Mouse (Mus musculus) forebrain, embryonic 16.5 days (tissue): ENCODE data around the gene Setd7. TPM values are rescaled to one million over a fixed set of nuclear protein-coding genes. Genes with fewer than 3 reads are reported as not detected.

Experiments
- ATAC-seq: fragments of 200-750 bp; cut with Nextera tagmentation; 2 replicates; pipeline ENCODE4 v1.8.0; 2017; ENCODE audit warnings: mild to moderate bottlenecking, moderate library complexity
- H3K27ac ChIP-seq: fragments of 300-500 bp; sonication (generic); 2 replicates; pipeline ENCODE4 v1.5.1; 2014; ENCODE audit warnings: low read length, control low read depth
- H3K27me3 ChIP-seq: fragments of 300-500 bp; sonication (generic); replicated peaks from 2 replicates; pipeline ENCODE4 v1.6.1; 2014; ENCODE audit warnings: low read length; ENCODE audit not compliant: control insufficient read depth, insufficient read depth
- H3K36me3 ChIP-seq: fragments of 300-500 bp; sonication (generic); 2 replicates; pipeline ENCODE4 v1.6.1; 2014; ENCODE audit not compliant: control insufficient read depth, insufficient read depth
- H3K4me1 ChIP-seq: fragments of 300-500 bp; sonication (generic); replicated peaks from 2 replicates; pipeline ENCODE4 v1.6.1; 2014; ENCODE audit warnings: low read length; ENCODE audit not compliant: control insufficient read depth, insufficient read depth
- H3K4me2 ChIP-seq: fragments of 300-500 bp; sonication (generic); 2 replicates; pipeline ENCODE4 v1.6.1; 2014; ENCODE audit warnings: mild to moderate bottlenecking, low read length, control low read depth
- H3K4me3 ChIP-seq: fragments of 300-500 bp; sonication (generic); replicated peaks from 2 replicates; pipeline ENCODE4 v1.5.1; 2014; ENCODE audit warnings: mild to moderate bottlenecking, low read length, control low read depth
- H3K9ac ChIP-seq: fragments of 300-500 bp; sonication (generic); replicated peaks from 2 replicates; pipeline ENCODE4 v1.6.1; 2014; ENCODE audit warnings: low read depth, low read length, control low read depth
- H3K9me3 ChIP-seq: fragments of 300-500 bp; sonication (generic); 2 replicates; pipeline ENCODE4 v1.6.1; 2016; ENCODE audit warnings: low read length; ENCODE audit not compliant: control insufficient read depth
- WGBS: fragments of 180-500 bp; shearing (Covaris S2); extraction: QIAGEN DNeasy Blood & Tissue Kit; methylation state at CpG from one replicate; pipeline ENCODE4 v1.1.7; 2014; 5-methylcytosine and 5-hydroxymethylcytosine counted together
- polyA plus RNA-seq: library from polyadenylated mRNA; unstranded; fragments of >200 nt; fragmentation: Nextera tagmentation; extraction: Ambion mirVana; gene quantifications from 2 replicates; pipeline ENCODE4 v1.2.1, GENCODE M21; 2015

Setd7 gene
- polyA plus RNA-seq, 1 experiment from 2014 or later = 4.5 TPM

DNA sequence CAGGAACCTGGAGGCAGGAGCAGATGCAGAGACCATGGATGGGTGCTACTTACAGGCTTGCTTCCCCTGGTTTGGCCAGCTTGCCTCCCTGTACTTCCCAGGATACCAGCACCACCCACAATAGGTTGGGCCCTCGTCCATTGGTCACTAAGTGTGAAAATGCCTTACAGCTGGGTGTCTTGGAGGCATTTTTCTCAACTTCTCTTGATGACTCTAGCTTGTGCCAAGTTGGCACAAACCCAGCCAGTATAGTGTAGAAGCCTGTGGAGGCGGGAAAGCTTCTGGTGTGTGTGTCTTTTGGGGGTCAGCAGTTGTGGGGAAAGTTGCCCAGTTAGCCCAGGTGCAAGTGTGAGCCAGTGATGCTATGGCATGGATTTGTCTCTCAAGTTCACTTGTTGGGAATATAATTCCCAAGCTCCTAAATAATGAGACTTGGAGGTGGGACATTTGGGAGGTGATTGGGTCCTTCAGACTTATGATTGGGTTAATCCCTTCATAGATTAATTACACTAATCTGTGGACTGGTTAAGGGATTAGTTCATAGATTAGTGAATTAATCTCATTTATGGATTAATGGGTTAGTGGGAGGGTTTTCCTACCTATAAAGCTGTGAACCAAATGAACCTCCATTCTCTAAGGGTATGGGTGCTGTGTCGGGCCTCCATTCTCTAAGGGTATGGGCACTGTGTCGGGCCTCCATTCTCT, 74.0 kb downstream of the Setd7 start:
- Histone ChIP-seq H3K27ac (no peak overlapping the region), H3K9me3 (no peaks in the 10 kb centered on the region), H3K4me2 (no peak overlapping the region), H3K36me3 (no peaks in the 10 kb centered on the region), H3K4me1 (peaks cover 33% of the 10 kb centered on the region), H3K9ac (no peak overlapping the region), H3K4me3 (no peak overlapping the region), H3K27me3 (no peaks in the 10 kb centered on the region)
- WGBS = 66% methylated on average over 4 of the region's 4 CpGs
- ATAC-seq = no peak

DNA sequence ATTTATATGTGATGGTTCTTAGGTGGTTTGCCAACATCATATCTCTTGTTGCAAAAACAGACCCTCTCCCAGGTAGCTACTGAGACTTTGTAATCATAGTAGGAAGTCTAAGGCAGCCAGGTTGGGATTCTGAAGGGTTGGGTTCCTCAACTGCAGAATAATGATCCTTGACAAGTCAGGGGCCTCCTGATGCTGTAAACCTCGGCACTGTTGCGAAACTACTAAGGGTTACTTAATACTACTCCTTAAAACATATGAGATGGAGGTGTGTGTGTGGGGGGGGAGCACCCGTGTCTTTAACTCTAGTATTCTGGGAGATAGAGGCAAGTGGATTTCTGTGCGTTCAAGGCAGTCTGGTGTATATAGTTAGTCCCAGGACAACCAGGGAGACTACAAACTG, 75.3 kb downstream of the Setd7 start:
- Histone ChIP-seq H3K4me1 (peaks cover 30% of the 10 kb centered on the region), H3K27me3 (no peaks in the 10 kb centered on the region), H3K4me3 (peak overlapping the region; percentile 52), H3K4me2 (peak overlapping the region; percentile 84), H3K36me3 (no peaks in the 10 kb centered on the region), H3K9ac (no peak overlapping the region), H3K9me3 (no peaks in the 10 kb centered on the region), H3K27ac (no peak overlapping the region)
- ATAC-seq = no peak
- 79% methylated on average over 4 of the region's 4 CpGs for WGBS

DNA sequence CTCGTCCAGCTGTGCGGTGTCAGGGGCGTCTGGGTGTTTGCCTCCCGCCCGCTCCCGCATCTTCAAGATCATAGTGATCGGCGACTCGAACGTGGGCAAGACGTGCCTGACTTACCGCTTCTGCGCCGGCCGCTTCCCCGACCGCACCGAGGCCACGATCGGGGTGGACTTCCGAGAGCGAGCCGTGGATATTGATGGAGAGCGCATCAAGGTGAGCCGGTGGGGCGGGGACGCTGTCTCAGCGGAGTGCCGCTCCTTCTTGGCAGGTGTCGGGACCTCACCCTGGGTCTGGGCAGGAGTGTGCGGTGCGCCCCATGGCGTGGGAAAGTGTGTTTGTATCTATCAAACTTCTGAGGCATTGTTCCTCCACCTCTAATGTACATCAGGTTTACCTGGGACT, 76.3 kb downstream of the Setd7 start:
- H3K27ac ChIP-seq = peak overlapping the region; percentile 96
- peak overlapping the region; percentile 84 for H3K4me2 ChIP-seq
- WGBS = 0% methylated on average over 33 of the region's 33 CpGs
- peak overlapping the region; percentile 52 for H3K4me3 ChIP-seq
- ATAC-seq = no peak; the same call in none of the 2 replicates
- no peaks in the 10 kb centered on the region for H3K9me3 ChIP-seq
- no peaks in the 10 kb centered on the region for H3K27me3 ChIP-seq
- no peaks in the 10 kb centered on the region for H3K36me3 ChIP-seq
- peaks cover 28% of the 10 kb centered on the region for H3K4me1 ChIP-seq
- peak overlapping the region; percentile 88 for H3K9ac ChIP-seq

DNA sequence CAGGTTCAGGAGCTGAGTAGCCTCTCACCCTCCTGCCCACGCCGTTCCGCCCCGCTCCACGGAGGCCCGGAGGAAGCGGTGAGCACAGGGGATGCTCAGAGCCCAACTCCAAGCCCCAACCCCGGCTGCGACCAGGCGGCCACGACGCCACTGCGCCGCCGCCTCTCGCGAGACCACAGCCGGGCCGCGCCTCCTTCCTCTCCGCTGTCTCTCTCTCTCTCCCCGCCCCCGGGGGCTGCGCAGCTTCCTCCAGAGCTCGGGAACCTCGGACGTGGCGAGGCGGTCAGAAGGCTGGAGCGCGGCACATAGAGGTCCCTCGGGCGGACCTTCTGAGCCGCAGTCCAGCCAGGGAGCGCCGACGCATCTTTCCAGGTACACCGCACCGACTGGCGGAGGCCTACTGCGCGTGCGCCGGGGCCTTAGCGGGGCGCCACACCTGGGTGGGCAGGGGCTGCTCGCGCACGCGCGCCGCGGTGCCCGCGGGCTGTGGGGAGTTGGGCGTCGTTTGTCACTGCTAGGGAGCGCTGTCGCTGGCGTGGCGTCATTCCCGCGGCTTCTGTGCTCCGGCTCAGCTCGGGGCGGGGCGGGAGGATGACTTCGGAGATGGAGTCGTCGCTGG, 76.8 kb downstream of the Setd7 start, which contains the start of gene Rab33b:
TSS of gene Rab33b (plus strand) at position 180 of the 619 bp plus-strand sequence.
- Histone ChIP-seq H3K4me3 (peak within 1 kb of the TSS; percentile 52), H3K27ac (peak within 1 kb of the TSS; percentile 96), H3K9me3 (no peaks in the 10 kb centered on the region), H3K9ac (peak within 1 kb of the TSS; percentile 88), H3K27me3 (no peaks in the 10 kb centered on the region), H3K4me2 (peak within 1 kb of the TSS; percentile 84), H3K36me3 (no peaks in the 10 kb centered on the region), H3K4me1 (peaks cover 28% of the 10 kb centered on the region)
- under 1% methylated on average over 69 of the region's 70 CpGs for WGBS
- peak; percentile 94 for ATAC-seq

DNA sequence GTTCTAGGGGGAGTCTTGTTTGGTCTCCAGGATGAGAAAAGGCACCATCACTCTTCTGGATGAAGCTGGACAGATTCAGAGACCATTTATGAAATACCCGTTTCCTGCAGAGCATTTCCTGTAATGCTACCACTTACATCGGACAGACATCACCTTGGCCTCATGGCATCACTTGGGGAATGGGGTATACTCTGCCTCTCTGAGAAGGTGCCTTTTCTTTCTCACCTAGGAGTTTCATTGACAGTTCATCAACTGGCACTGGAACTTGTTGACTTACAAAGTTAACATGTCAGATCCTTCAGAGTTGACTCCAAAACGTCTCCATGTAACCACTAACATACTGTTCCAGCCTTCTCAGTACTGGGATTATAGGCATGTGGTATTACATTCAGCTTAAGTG, 77.9 kb downstream of the Setd7 start:
- no peaks in the 10 kb centered on the region for H3K9me3 ChIP-seq
- no peak overlapping the region for H3K27ac ChIP-seq
- peak overlapping the region; percentile 88; the same call in 1 of the 2 replicates for H3K9ac ChIP-seq
- no peak overlapping the region; the same call in 1 of the 2 replicates for H3K4me3 ChIP-seq
- H3K4me2 ChIP-seq = peak overlapping the region; percentile 84
- peaks cover 28% of the 10 kb centered on the region for H3K4me1 ChIP-seq
- no peaks in the 10 kb centered on the region for H3K27me3 ChIP-seq
- ATAC-seq = no peak
- H3K36me3 ChIP-seq = no peaks in the 10 kb centered on the region
- 80% methylated on average over 3 of the region's 3 CpGs for WGBS

DNA sequence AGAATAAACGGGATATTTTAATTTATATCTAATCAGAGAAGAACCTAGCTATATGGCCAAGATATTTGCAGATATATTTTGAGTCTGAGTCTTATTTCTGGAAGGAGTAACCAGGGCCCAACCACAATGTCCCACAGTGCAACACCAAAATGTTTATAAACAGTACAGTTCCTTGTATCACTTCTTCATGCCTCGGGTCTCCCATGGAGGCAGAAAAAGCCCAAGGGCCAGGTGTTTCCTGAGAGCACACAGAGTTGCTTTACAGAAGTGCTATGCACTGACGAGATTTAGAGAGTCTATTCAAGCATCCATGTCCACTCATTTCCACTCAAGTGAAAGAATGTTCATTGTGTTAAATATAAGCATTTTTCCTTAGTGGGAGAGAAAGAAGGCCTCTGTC, 78.8 kb downstream of the Setd7 start:
- WGBS = 44% methylated on average over 3 of the region's 3 CpGs
- H3K4me3 ChIP-seq = no peak overlapping the region
- no peaks in the 10 kb centered on the region for H3K27me3 ChIP-seq
- no peak overlapping the region for H3K27ac ChIP-seq
- H3K36me3 ChIP-seq = no peaks in the 10 kb centered on the region
- peaks cover 28% of the 10 kb centered on the region for H3K4me1 ChIP-seq
- H3K9me3 ChIP-seq = no peaks in the 10 kb centered on the region
- no peak overlapping the region for H3K4me2 ChIP-seq
- H3K9ac ChIP-seq = no peak overlapping the region
- no peak for ATAC-seq

DNA sequence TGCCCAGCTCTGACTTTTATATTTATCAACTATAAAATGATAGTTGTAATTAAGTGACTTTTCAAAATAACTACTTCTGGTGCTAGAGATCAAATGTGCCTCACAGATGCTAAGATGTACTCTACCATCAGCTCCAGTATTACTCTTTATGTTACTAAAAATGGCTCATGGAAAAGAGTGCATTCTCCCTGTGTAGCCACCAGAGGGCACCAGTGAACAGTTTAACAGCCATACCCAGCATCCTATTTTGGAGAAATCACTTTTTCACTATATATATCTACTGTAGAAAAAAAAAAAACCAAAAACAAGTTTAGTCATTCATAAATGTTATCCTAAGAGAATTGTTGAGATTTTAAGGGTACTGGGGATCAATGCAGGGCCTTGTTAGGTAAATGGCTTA, 79.6 kb downstream of the Setd7 start:
- Histone ChIP-seq H3K4me2 (no peak overlapping the region), H3K27ac (no peak overlapping the region), H3K4me3 (no peak overlapping the region), H3K27me3 (no peaks in the 10 kb centered on the region), H3K4me1 (peaks cover 23% of the 10 kb centered on the region), H3K9me3 (no peaks in the 10 kb centered on the region), H3K36me3 (no peaks in the 10 kb centered on the region), H3K9ac (no peak overlapping the region)
- ATAC-seq = no peak

DNA sequence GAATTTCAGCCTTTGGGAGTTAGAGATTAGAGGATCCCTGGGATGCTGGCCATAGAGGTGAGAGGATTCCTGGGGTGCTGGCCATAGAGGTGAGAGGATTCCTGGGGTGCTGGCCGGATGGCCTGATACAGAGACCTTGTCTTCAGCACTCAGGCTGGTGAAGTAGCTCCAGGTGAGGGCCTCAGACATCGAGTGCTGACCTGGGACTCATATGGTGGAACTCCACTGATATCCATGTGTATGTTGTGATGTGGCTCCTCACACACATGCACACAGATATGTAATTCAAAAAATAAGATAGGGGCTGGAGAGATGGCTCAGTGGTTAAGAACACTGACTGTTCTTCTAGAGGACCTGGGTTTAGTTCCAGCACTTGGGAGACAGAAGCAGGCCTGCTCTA, 80.8 kb downstream of the Setd7 start:
- H3K4me2 ChIP-seq = no peak overlapping the region
- H3K9ac ChIP-seq = no peak overlapping the region
- H3K4me3 ChIP-seq = no peak overlapping the region
- no peak overlapping the region for H3K27ac ChIP-seq
- WGBS = 46% methylated on average over 2 of the region's 2 CpGs
- ATAC-seq = no peak
- H3K9me3 ChIP-seq = no peaks in the 10 kb centered on the region
- peaks cover 6% of the 10 kb centered on the region; the same call in 1 of the 2 replicates for H3K36me3 ChIP-seq
- H3K27me3 ChIP-seq = no peaks in the 10 kb centered on the region
- H3K4me1 ChIP-seq = peaks cover 12% of the 10 kb centered on the region

DNA sequence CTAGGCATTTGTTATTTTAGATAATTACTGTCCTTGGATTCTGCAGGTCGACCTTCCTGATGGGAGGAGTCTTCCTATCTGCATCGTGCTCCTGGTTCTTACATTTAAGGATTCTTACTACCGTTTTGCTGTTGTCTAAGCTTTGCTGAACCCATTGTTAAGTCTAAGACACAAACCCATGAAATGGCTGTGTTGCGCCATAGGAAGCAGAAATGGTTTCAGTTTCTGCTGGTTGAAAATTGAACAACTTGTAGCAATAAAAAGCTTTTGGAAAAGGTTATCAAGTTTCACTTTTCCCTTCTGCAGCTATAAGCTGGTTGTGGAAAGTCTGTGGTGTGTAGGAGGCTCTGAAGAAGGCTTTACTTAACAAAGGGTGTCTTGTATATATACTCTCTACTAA, 85.0 kb downstream of the Setd7 start:
- WGBS = 90% methylated on average over 4 of the region's 4 CpGs
- peaks cover 20% of the 10 kb centered on the region for H3K36me3 ChIP-seq
- no peak overlapping the region for H3K4me3 ChIP-seq
- no peak overlapping the region for H3K27ac ChIP-seq
- H3K9ac ChIP-seq = no peak overlapping the region
- no peaks in the 10 kb centered on the region for H3K9me3 ChIP-seq
- H3K27me3 ChIP-seq = no peaks in the 10 kb centered on the region
- H3K4me1 ChIP-seq = no peaks in the 10 kb centered on the region
- ATAC-seq = no peak
- H3K4me2 ChIP-seq = no peak overlapping the region
